Mouse (Mus musculus) retina, postnatal 1 day (tissue): ENCODE measurements around the gene Cyp2d10.
"Not testable (repeated sequence)": the region's sequence is repeated elsewhere in the genome, so short reads cannot be mapped to it uniquely, and the experiment has no call there.

Experiments used
- DNase-seq: peaks from one replicate; pipeline ENCODE4 v3.0.0-alpha.2; 2012

Gene Cyp2d10

GRCm38 (mm10) chr15:82395955-82396354 lies 11.0 kb downstream of the Cyp2d10 start:
- DNase-seq = not testable (repeated sequence)

DNA sequence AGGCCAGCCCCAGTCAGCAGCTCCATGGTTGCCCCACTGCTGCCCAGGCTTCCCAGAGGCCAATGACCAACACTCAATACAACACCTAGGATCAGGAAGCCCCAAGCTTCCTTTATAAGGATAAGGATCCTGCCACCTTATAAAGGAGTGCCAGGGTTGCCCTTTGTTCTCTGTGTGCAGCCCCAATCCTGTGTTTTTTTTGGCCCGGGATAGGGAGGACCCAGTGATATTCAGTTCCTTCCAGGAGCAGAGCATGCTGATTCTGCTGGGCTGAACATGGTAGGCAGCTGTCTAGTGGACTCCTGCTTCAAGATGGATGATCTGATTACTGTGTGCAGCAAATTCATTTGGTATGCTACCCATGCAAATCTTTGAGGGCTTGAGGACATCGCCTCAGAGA lies 13.1 kb downstream of the Cyp2d10 start, which contains the start of gene Cyp2d11:
Gene Cyp2d11 (minus strand): TSS at position 101 of the 400 bp plus-strand sequence.
- not testable (repeated sequence) for DNase-seq

DNA sequence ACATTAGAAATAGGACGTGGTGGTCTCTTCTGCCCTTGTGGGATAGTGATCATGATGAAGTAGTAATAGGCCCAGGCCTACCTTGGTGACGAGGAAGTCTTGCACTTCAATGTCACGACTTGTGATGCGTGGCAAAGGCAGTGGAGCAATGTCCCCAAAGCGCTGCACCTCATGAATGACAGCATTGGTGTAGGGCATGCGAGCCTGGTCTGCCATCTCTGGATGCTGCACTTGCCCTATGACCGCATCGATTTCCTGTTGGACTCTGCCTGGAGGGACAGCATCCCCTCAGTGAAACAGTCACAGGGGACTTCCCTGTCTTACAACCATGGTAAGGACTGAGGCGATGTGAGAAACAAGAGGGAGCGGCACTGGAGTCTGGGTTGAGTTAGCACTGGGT lies 17.1 kb downstream of the Cyp2d10 start:
- not testable (repeated sequence) for DNase-seq

DNA sequence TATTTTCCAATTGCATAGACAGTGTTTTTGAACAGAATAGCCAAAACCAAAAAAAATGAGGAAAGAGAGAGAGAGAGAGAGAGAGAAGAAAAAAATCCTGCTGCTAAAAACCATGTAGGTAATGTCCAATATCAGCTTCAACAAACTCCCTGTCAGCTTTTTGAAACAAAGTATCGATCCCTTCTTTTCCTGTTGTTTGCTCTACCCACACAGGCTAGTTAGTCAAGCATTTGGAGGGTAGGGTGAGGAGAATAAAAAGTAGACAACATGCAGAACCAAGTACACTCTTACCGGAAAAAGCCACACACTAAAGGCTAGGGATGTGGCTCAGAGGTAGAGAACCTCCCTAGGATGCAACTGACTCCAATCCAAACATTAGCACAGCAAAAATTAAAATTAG lies 21.3 kb downstream of the Cyp2d10 start:
- DNase-seq = no peak

- no peak for DNase-seq
Measured at GRCm38 (mm10) chr15:82382441-82382840, 24.6 kb downstream of the Cyp2d10 start.

DNA sequence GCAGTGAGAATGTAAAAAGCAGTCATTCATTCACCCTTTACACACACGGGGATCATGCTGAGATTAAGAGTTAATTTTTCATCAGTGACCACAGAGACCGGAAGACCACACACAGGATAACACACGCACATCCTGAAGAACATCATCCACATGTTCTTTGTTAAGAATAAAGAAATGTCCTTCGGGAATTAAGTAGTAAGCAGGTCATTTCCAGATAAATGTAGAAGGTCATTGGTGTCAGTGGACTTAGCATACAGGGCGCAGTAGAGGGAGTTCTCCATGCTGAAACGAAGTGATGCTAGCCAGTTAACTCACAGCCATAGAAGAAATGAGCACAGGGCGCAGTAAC lies 26.3 kb downstream of the Cyp2d10 start:
- DNase-seq = no peak

- peak; percentile 78 for DNase-seq
Measured at GRCm38 (mm10) chr15:82379871-82380713, 26.9 kb downstream of the Cyp2d10 start, which contains the start of gene Cyp2d22. Gene Cyp2d22, minus strand, starts transcription at chr15:82380260.

GRCm38 (mm10) chr15:82379511-82379870 lies 27.5 kb downstream of the Cyp2d10 start:
- no peak for DNase-seq

DNA sequence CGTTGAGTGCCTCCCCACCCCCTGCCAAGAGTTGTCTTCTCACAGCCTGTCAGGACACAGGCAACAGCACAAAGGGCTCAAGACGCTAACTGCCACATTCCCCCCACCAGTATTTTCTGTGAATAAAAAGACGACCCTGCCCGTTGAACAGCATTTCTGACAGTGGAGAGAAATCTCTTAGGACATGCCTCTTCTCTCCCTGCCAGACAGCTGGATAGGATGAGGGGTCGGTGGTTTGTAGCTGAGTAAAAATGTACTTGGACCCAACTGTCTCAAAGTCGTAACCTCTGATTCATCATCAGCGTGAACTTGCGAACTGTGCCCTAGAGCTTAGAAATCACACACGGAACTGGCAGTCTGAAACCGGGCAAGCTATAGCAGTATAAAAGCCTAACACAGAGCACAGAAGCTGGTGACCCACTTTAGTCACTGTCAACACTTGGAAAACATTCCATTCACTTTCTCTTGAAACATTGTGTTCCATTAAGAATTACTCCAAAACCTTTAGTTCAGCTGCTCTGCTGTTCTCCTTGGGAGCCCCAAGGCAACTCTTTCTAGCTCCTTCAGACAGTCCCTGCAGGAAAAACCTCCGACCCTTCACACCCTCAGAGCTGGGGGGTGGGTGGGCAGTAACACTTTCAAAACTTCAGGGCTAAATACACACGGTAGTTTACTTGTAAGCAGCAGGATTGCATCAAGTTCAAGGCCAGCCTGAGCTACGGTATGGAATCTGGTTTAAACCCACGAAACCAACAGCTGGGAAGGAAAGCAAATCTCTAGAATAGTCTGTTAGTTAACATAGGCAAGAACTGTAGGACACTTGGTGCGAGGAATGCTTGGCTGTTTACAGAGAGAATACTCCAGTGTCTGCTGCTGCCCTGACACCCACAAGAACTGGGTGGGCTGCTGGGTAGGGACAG lies 28.5 kb downstream of the Cyp2d10 start:
- peak; percentile 40 for DNase-seq

DNA sequence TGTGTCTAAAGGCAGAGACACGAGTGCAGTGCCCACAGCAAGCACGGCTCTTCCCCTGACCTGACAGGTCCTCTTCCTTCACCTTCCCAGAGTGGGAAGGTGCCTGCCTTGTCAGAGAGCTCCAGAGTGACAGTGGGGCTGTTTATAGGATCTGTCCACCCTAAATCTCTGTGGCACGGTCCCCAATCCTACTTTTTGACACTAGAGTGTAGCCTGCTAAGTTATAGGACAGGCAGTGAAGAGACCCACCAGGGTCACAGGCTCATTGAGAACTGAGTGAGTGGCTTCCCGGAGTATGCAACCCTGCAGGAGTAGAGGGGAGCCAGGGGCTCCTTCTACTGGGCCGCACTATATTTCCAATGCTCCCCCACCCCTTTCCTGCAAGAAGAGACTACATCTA lies 29.3 kb downstream of the Cyp2d10 start:
- no peak for DNase-seq

- peak; percentile 83 for DNase-seq
Measured at GRCm38 (mm10) chr15:82376393-82377138, 30.4 kb downstream of the Cyp2d10 start.

GRCm38 (mm10) chr15:82375855-82376254 lies 31.1 kb downstream of the Cyp2d10 start:
- DNase-seq = no peak

DNA sequence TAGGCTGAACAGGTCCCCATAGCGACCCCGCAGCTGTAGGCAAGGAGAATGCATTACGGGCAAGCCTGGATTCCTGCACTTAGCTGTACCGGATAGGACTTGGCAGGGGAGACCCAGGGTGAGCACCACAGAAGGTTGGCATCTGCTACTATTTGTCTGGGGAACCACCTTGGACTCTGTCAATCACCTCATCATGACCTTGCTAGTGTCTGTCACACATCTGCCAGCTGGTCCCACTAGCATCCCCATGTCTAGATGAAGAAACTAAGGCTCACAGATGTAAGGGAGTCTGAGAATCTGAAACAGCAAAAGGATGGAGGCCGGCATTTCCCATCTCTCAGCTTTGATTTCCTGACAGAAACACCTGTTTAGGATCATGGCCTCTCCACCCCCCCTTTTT lies 32.6 kb downstream of the Cyp2d10 start:
- DNase-seq = no peak

- no peak for DNase-seq
Measured at GRCm38 (mm10) chr15:82372991-82373390, 34.0 kb downstream of the Cyp2d10 start.

- no peak for DNase-seq
Measured at GRCm38 (mm10) chr15:82372446-82372845, 34.5 kb downstream of the Cyp2d10 start.

- DNase-seq = no peak
Measured at GRCm38 (mm10) chr15:82368851-82369250, 38.1 kb downstream of the Cyp2d10 start.

DNA sequence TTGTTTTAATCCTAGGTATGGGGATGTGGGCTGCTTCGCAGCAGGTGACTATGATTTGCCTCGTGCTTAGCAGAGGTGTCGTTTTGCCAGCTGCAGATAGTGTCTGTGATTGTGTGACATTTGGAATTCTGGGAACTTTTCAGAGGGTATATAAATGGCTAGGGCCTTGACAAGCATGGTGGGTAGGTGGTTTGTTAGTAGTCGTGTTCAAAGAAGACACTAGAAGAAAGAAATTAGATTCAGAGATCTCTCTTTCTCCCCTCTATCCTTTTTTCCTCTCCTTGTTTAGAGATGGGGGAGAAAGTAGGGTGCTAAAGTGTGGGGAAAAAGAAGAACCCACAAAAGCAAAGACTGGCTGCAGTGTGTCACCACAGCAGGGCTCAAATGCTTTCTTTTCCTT lies 38.8 kb downstream of the Cyp2d10 start:
- no peak for DNase-seq

DNA sequence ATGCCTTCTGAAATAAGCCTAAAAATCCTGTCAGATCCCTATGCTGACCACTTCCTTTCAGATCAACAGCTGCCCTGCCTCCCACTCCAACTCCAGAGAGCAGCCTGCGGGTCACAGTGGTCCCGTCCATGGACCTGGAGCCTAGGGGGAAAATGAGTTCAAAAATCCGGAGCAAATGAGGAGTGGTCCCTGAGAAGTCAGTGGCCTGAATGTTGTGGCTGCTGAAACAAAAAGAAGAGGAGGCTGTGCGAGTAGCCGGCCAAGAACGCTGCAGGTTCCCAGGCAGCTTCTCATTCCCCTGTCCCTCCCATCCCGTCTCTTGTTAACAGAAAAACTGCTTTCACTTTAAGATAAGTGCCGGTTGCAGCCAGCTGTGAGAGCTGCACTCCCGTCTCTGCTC lies 42.4 kb downstream of the Cyp2d10 start:
- DNase-seq = not testable (repeated sequence)

GRCm38 (mm10) chr15:82363801-82364200 lies 43.2 kb downstream of the Cyp2d10 start:
- not testable (repeated sequence) for DNase-seq

DNA sequence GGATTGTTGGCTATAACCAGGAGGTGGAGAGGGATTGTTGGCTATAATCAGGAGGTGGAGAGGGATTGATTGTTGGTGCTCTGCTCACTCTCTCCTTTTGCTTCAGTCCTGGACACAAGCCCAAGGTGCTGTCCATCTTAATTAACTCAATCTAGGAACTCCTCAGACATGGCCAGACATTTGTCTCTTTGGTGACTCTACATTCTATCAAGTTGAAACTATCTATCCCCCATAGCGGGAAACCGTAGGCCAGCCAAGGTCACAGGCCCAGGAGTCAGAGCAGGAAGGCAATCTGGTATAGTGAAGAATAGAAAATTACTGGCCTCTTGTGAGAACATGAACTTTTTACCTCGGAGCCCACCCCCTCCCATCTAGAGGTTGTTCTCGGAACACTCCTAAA lies 44.8 kb downstream of the Cyp2d10 start:
- no peak for DNase-seq

DNA sequence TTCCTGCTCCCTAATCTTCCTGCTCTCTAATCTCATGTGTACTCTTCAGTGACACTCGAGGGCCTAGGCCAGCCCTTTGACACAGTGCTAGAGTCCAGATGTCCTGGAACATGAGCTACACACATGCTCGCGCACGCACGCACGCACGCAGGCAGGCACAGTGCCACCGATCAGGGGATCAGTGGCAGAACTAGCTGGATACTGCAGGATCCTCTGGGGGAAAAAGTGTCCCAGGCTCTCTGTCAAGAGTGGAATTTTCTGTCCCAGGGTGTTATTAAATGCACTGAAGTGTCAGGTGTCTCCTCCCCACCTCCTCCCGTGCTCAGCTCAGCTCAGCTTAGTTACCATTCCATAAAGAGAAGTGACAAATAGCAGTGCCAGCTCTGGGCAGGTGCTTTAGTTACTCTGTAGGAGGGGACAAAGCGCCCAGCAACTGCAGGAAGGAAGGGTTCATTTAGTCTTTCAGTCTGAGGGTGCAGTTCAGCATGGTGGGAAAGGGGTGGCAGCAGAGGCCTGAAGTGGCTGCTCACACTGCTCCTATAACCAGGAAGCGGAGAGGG lies 45.5 kb downstream of the Cyp2d10 start:
- DNase-seq = no peak

GRCm38 (mm10) chr15:82358431-82359260 lies 48.3 kb downstream of the Cyp2d10 start:
- no peak for DNase-seq
